Mouse (Mus musculus) forebrain, embryonic 15.5 days (tissue): ENCODE data around the gene Stx1a. TPM values are rescaled to one million over a fixed set of nuclear protein-coding genes. Genes with fewer than 3 reads are reported as not detected.

Source experiments
- ATAC-seq: fragments of 200-750 bp; cut with Nextera tagmentation; replicated peaks from 2 replicates; pipeline ENCODE4 v1.8.0; 2017; ENCODE audit warnings: mild to moderate bottlenecking, moderate TSS enrichment, moderate library complexity
- H3K27ac ChIP-seq: fragments of 300-500 bp; sonication (generic); replicated peaks from 2 replicates; pipeline ENCODE4 v1.5.1; 2015; ENCODE audit warnings: mild to moderate bottlenecking, inconsistent platforms
- H3K27me3 ChIP-seq: fragments of 300-500 bp; sonication (generic); 2 replicates; pipeline ENCODE4 v1.6.1; 2015; ENCODE audit warnings: inconsistent platforms
- H3K36me3 ChIP-seq: fragments of 300-500 bp; sonication (generic); 2 replicates; pipeline ENCODE4 v1.6.1; 2015; ENCODE audit warnings: mild to moderate bottlenecking, inconsistent platforms
- H3K4me1 ChIP-seq: fragments of 300-500 bp; sonication (generic); 2 replicates; pipeline ENCODE4 v1.6.1; 2015; ENCODE audit warnings: inconsistent platforms
- H3K4me2 ChIP-seq: fragments of 300-500 bp; sonication (generic); replicated peaks from 2 replicates; pipeline ENCODE4 v1.6.1; 2015; ENCODE audit warnings: mild to moderate bottlenecking, inconsistent platforms
- H3K4me3 ChIP-seq: fragments of 300-500 bp; sonication (generic); 2 replicates; pipeline ENCODE4 v1.5.1; 2015; ENCODE audit warnings: mild to moderate bottlenecking, inconsistent platforms
- H3K9ac ChIP-seq: fragments of 300-500 bp; sonication (generic); replicated peaks from 2 replicates; pipeline ENCODE4 v1.6.1; 2015; ENCODE audit warnings: mild to moderate bottlenecking, inconsistent platforms
- H3K9me3 ChIP-seq: fragments of 300-500 bp; sonication (generic); 2 replicates; pipeline ENCODE4 v1.6.1; 2016; ENCODE audit warnings: inconsistent platforms
- WGBS: fragments of 180-500 bp; shearing (Covaris S2); methylation state at CpG from one replicate; pipeline ENCODE4 v1.1.7; 2015; ENCODE audit warnings: mixed read lengths; 5-methylcytosine and 5-hydroxymethylcytosine counted together
- polyA plus RNA-seq: library from polyadenylated mRNA; unstranded; fragments of >200 nt; fragmentation: Nextera tagmentation; extraction: Ambion mirVana; gene quantifications from 2 replicates; pipeline ENCODE4 v1.2.1, GENCODE M21; 2015

The Stx1a gene
- polyA plus RNA-seq, 1 experiment from 2014 or later, result 78.6 TPM

- H3K27ac ChIP-seq, result peak overlapping the region; percentile 97
- 8% methylated on average over 14 of the region's 14 CpGs for WGBS
- no peaks in the 10 kb centered on the region for H3K9me3 ChIP-seq
- H3K27me3 ChIP-seq, result no peaks in the 10 kb centered on the region
- peaks cover 14% of the 10 kb centered on the region for H3K36me3 ChIP-seq
- ATAC-seq, result peak; percentile 73
- H3K4me3 ChIP-seq, result peak overlapping the region; percentile 77
- H3K4me1 ChIP-seq, result peaks cover 28% of the 10 kb centered on the region
- peak overlapping the region; percentile 72 for H3K4me2 ChIP-seq
- H3K9ac ChIP-seq, result peak overlapping the region; percentile 98
Measured at GRCm38 (mm10) chr5:135076931-135077505, 53.7 kb downstream of the Stx1a start.

- peak; percentile 83 for ATAC-seq
- under 1% methylated on average over 62 of the region's 83 CpGs for whole genome bisulfite sequencing
- peaks cover 6% of the 10 kb centered on the region; the same call in 1 of the 2 replicates for H3K36me3 ChIP-seq
- peak within 1 kb of the TSS; percentile 77 for H3K4me3 ChIP-seq
- no peaks in the 10 kb centered on the region for H3K27me3 ChIP-seq
- H3K4me2 ChIP-seq, result peak within 1 kb of the TSS; percentile 72
- H3K9ac ChIP-seq, result peak within 1 kb of the TSS; percentile 98
- H3K4me1 ChIP-seq, result peaks cover 28% of the 10 kb centered on the region
- H3K9me3 ChIP-seq, result no peaks in the 10 kb centered on the region
- peak within 1 kb of the TSS; percentile 97 for H3K27ac ChIP-seq
Measured at GRCm38 (mm10) chr5:135077564-135078481, 54.5 kb downstream of the Stx1a start, which contains the start of gene Vps37d. TSS of gene Vps37d (minus strand) at chr5:135078266.

- peak overlapping the region; percentile 97 for H3K27ac ChIP-seq
- ATAC-seq, result no peak
Measured at GRCm38 (mm10) chr5:135078482-135078810, 55.2 kb downstream of the Stx1a start.

GRCm38 (mm10) chr5:135079578-135079977, 56.3 kb downstream of the Stx1a start:
- 100% methylated on average over 2 of the region's 2 CpGs for WGBS
- H3K9me3 ChIP-seq, result no peaks in the 10 kb centered on the region
- no peak for ATAC-seq

More at GRCm38 (mm10) chr5:135078482-135078810, 55.2 kb downstream of the Stx1a start:
- peaks cover 2% of the 10 kb centered on the region; the same call in 1 of the 2 replicates for H3K36me3 ChIP-seq
- H3K9me3 ChIP-seq, result no peaks in the 10 kb centered on the region
- peak overlapping the region; percentile 72 for H3K4me2 ChIP-seq
- H3K27me3 ChIP-seq, result no peaks in the 10 kb centered on the region
- H3K4me1 ChIP-seq, result peaks cover 25% of the 10 kb centered on the region
- H3K4me3 ChIP-seq, result peak overlapping the region; percentile 77
- H3K9ac ChIP-seq, result peak overlapping the region; percentile 98
- 1% methylated on average over 11 of the region's 11 CpGs for WGBS

GRCm38 (mm10) chr5:135080539-135080938, 57.3 kb downstream of the Stx1a start:
- no peak overlapping the region for H3K4me3 ChIP-seq
- no peak overlapping the region for H3K27ac ChIP-seq
- WGBS, result 90% methylated on average over 5 of the region's 5 CpGs
- H3K9me3 ChIP-seq, result no peaks in the 10 kb centered on the region
- no peaks in the 10 kb centered on the region for H3K27me3 ChIP-seq
- no peak overlapping the region for H3K4me2 ChIP-seq
- no peak overlapping the region for H3K9ac ChIP-seq
- H3K36me3 ChIP-seq, result no peaks in the 10 kb centered on the region
- peaks cover 16% of the 10 kb centered on the region for H3K4me1 ChIP-seq
- ATAC-seq, result no peak

More at GRCm38 (mm10) chr5:135079578-135079977, 56.3 kb downstream of the Stx1a start:
- H3K27ac ChIP-seq, result no peak overlapping the region
- H3K4me3 ChIP-seq, result no peak overlapping the region
- H3K36me3 ChIP-seq, result no peaks in the 10 kb centered on the region; the same call in 1 of the 2 replicates
- H3K9ac ChIP-seq, result no peak overlapping the region
- peaks cover 16% of the 10 kb centered on the region for H3K4me1 ChIP-seq
- H3K4me2 ChIP-seq, result no peak overlapping the region
- no peaks in the 10 kb centered on the region for H3K27me3 ChIP-seq

GRCm38 (mm10) chr5:135086871-135087270, 63.6 kb downstream of the Stx1a start:
- H3K36me3 ChIP-seq, result no peaks in the 10 kb centered on the region
- H3K9me3 ChIP-seq, result no peaks in the 10 kb centered on the region
- no peak overlapping the region for H3K9ac ChIP-seq
- WGBS, result 67% methylated on average over 4 of the region's 4 CpGs
- H3K4me3 ChIP-seq, result no peak overlapping the region
- ATAC-seq, result no peak
- no peaks in the 10 kb centered on the region for H3K4me1 ChIP-seq
- H3K4me2 ChIP-seq, result no peak overlapping the region
- H3K27ac ChIP-seq, result no peak overlapping the region
- peaks cover 32% of the 10 kb centered on the region for H3K27me3 ChIP-seq

GRCm38 (mm10) chr5:135089653-135090052, 66.4 kb downstream of the Stx1a start, which contains the start of gene Mlxipl:
TSS of gene Mlxipl (plus strand) at chr5:135089890.
- H3K4me1 ChIP-seq, result no peaks in the 10 kb centered on the region
- H3K27ac ChIP-seq, result no peak within 1 kb of the TSS
- no peak within 1 kb of the TSS for H3K9ac ChIP-seq
- H3K9me3 ChIP-seq, result no peaks in the 10 kb centered on the region
- no peak for ATAC-seq
- WGBS, result 1% methylated on average over 39 of the region's 39 CpGs
- H3K4me3 ChIP-seq, result peak within 1 kb of the TSS; percentile 10; the same call in 1 of the 2 replicates
- H3K4me2 ChIP-seq, result peak within 1 kb of the TSS; percentile 18; the same call in 1 of the 2 replicates
- H3K27me3 ChIP-seq, result peaks cover 32% of the 10 kb centered on the region
- H3K36me3 ChIP-seq, result no peaks in the 10 kb centered on the region

Other genes with a start within 250 kb of the Stx1a start
- gene Tmem270, start 116.7 kb upstream of the Stx1a start, polyA plus RNA-seq, result not detected in 2 replicates
- gene Cldn13, start 108.0 kb upstream of the Stx1a start, polyA plus RNA-seq, result not detected in 2 replicates
- 8.8 and 10.1 TPM in 2 replicates for gene Mettl27, start 91.1 kb upstream of the Stx1a start, polyA plus RNA-seq
- not detected in 2 replicates for gene Cldn4, start 76.5 kb upstream of the Stx1a start, polyA plus RNA-seq
- gene Cldn3, start 37.3 kb upstream of the Stx1a start, polyA plus RNA-seq, result 12.3 and 12.7 TPM in 2 replicates
- 69.5 and 70.3 TPM in 2 replicates for gene Abhd11, start 14.3 kb upstream of the Stx1a start, polyA plus RNA-seq
- gene Dnajc30, start 40.7 kb downstream of the Stx1a start, polyA plus RNA-seq, result 34.6 and 39.8 TPM in 2 replicates
- 89.0 and 92.8 TPM in 2 replicates for gene Bud23, start 41.5 kb downstream of the Stx1a start, polyA plus RNA-seq
- 35.1 and 36.3 TPM in 2 replicates for gene Vps37d, start 54.8 kb downstream of the Stx1a start, polyA plus RNA-seq
- gene Mlxipl, start 66.4 kb downstream of the Stx1a start, polyA plus RNA-seq, result 1.1 and 1.4 TPM in 2 replicates
- gene Tbl2, start 126.2 kb downstream of the Stx1a start, polyA plus RNA-seq, result 16.8 and 17.5 TPM in 2 replicates
- gene Bcl7b, start 144.8 kb downstream of the Stx1a start, polyA plus RNA-seq, result 52.9 and 53.8 TPM in 2 replicates
- gene Baz1b, start 163.8 kb downstream of the Stx1a start, polyA plus RNA-seq, result 42.9 and 43.2 TPM in 2 replicates
- gene Fzd9, start 227.7 kb downstream of the Stx1a start, polyA plus RNA-seq, result 14.3 and 17.4 TPM in 2 replicates